Mouse (Mus musculus) CH12F3 (cell line): ENCODE results near the gene Usp17lc.
"Not testable (repeated sequence)": the region's sequence is repeated elsewhere in the genome, so short reads cannot be mapped to it uniquely, and the experiment has no call there.

Experiments used
- in situ Hi-C: fragments of 300-500 bp; cut with MboI; formaldehyde crosslinking; loops from 2 replicates; pipeline ENCODE4 v1.14.3; 2020; ENCODE audit warnings: low sequenced_read_pairs

Usp17lc gene

DNA sequence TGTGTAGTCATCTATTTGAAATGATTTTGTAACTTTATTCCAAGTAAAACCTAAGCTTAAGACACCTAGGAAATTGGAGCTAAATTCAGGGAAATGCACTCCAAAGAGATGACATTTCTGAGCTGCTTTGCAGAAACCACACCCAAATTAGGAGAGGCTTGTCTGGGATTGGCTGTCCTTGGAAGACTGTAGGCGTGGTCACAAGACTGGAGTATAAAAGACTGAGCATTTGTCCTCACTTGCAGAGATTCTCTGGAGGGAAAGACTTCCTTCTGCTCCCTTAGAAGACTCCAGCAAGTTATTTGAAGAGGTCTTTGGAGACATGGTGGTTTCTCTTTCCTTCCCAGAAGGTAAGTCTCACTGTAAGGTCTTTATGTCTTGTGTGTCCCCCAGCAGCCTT is at the start of gene Usp17lc:
Gene Usp17lc, plus strand, starts transcription at position 301 of the 400 bp plus-strand sequence.
- in situ Hi-C loops, result not testable (repeated sequence)

DNA sequence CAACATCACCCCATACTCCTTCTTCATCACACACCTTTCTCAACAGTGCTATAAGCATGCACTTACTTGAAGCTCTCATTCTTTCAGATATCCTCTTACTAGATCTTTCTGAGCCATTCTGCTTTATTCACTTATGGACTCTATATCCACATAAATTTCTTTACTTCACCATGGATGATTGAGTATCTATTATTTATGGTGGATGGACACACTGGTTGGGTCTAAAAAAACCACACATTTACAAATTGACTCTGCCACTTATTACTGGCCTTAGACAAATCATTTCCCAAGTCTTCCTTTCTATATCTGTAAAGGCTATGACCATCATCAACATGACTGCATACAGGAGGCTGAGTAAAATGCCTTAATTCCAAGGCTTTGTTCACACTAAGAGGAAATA is 28.8 kb upstream of the Usp17lc start, which contains the start of gene Olfr603:
Gene Olfr603, minus strand, starts transcription at position 101 of the 400 bp plus-strand sequence.
- in situ Hi-C loops, result no loop called here

DNA sequence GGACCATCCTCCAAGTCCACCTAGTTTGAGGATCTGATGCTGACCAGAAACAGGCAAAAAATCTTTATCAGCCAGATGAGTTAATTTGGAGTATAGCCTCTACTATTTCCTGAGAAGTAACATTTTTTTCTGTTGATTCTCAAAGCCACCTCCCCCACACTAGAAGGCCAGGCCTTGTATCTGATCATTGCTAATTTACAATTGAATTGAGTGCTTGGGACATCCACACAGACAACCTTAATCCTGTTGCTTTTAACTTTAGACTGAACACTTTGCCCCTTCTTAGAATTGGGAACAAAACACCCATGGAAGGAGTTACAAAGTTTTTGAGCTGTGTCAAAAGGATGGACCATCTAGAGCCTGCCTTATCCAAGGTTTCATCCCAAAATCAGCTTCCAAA is 17.1 kb upstream of the Usp17lc start:
- in situ Hi-C loops, result no loop called here

DNA sequence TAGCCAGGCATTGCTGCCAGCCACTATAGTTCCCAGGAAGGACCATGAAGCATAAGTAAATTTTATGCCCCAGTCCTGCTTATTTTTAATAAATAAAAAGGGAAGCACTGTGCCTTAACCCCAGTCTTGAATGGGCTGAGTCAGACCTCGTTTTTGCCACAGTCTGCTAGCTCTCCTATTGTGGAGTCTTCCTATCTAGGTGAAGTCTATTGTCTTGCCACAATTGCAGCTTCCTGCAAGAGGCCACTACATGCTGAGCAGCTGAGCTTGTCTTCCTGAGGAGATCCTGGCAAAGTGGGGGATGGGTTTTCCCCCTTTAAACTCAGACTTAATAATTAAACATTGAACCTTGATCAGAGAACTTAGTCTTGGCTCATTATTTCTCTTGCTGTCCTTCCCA is 15.9 kb upstream of the Usp17lc start:
- in situ Hi-C loops, result no loop called here

DNA sequence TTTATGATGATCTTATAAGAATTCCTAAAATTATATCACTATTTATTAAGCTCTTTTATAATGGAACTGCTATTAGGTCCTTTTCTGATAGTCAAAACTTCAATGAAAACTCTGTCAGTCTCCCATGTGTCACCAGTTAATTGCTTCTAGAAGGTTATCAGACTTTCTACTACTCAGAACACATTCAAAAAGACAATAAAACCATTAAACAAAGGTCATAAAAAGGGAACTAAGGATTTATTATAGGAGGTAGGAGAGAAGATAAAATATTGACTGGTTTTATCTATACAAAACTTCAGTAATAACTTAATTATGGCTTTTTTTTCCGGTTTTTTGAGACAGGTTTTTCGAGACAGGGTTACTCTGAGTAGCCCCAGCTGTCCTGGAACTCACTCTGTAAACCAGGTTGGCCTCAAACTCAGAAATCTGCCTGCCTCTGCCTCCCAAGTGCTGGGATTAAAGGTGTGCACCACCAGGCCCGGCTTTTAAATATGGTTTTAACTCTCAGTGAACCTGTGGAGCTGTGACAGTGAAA is 8.3 kb upstream of the Usp17lc start:
- in situ Hi-C loops, result not testable (repeated sequence)

DNA sequence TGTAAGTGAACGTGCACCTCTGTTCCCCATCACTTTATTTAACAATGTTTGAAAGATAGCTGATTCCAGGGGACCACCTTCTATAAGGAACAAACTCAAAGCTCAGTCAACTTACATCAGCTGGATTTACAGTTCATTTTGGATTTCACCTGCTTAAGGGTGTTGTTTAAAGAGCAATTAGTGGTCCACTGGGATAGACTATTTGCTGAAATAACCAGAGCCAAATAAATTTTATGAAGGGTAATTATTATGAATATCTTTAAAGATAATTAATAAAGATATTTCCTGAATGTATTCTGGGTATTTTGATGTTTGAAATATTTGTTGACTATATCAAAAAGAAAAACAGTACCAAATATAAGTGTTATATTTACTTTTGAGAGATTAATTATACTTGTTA is 30.5 kb downstream of the Usp17lc start, which contains the start of gene Olfr605:
Gene Olfr605, minus strand, starts transcription at position 101 of the 400 bp plus-strand sequence.
- in situ Hi-C loops, result no loop called here

DNA sequence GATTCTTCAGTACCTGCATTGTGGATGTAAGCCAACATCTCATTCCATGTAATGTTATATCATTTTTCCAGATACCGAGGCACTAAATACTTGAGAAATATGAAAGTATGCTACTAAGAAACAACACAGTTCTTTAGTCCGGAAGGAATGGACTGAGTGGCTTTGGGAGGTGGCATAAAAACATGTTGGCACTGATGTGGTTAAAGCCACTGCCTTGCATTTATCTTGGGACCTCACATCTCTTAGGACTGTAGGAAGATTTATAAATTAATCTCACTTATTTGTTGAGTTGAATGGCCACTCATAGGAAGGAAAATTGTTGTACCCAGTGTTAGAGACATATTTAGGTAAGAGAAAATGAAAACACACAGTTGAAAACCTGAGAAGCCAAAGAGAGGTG is 33.9 kb downstream of the Usp17lc start, which contains the start of gene Olfr606:
Gene Olfr606, plus strand, starts transcription at position 301 of the 400 bp plus-strand sequence.
- in situ Hi-C loops, result no loop called here

DNA sequence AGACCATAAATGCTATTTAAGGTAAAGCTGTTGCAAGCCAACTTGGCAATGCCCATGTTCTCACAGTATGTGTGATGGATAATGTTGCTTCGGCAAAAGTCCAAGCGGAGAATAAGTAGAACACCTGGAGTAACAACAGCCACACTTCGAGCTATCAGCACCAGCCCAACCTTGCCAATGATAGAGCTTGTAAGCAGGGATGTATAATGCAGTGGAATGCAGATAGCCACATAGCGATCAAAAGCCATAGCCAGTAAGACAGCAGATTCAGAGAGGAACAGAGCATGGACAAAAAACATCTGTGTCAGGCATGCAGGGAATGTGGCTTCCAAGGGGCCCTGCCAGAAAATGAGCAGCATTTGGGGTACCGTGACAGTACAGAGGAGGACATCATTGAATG is 45.7 kb downstream of the Usp17lc start:
- in situ Hi-C loops, result no loop called here
